Mouse (Mus musculus) liver, embryonic 14.5 days (tissue): ENCODE data around the gene Dolk.

Experiments
- CTCF ChIP-seq: IDR thresholded peaks from 2 replicates; pipeline ENCODE4 v1.5.1; 2016; ENCODE audit warnings: antibody characterized with exemption, low read depth, control low read depth
- EP300 ChIP-seq: IDR thresholded peaks from 2 replicates; pipeline ENCODE4 v1.6.1; 2016; ENCODE audit warnings: antibody characterized with exemption, low read depth

DNA sequence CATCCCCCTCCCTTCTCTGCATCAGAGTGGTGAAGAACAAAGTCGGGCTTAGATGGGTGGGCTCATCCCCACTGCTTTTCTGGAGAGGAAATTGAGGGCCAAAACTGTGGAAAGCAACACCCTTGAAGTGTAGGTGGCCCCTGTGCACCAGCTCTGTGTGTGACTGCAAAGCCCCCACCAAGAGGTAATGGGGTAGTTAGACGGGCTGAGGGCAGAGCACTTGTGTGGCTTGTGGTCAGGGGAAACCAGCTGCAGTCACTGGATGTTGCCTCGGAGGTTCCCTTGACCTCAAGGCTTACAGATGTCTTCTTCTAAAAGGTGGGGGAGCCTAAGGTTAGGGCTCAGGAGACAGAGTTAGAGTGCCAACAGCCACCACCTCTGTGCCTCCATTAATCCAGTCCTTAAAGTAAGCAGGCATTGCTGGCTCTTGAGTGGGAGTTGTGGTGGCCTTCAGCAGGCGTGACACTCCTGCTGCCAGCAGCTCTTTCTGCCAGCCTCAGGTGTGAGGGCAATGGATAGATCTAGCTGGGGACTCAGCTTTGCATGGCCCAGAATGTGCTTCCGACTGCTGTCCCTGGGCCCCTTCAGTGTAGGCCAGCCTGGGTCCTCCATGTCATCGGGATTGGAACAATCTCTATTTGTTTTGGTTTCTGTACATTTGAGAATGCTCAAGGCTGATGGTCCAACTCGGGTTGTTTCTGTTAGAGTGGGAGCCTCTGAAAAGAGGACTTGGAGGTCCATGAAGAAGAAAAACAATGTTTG lies 28.3 kb downstream of the Dolk start:
- TF ChIP-seq CTCF (no peak), EP300 (no peak)
